Mouse (Mus musculus) small intestine, adult 2 months (tissue): ENCODE measurements around the gene Zhx3. TPM values are rescaled to one million over a fixed set of nuclear protein-coding genes. Genes with fewer than 3 reads are reported as not detected.
A peak's percentile ranks its signal among the peaks of the same experiment; 100 is the strongest.

Experiments used
- H3K27ac ChIP-seq: fragments of 200-500 bp; 2 replicates; pipeline ENCODE4 v1.5.1; 2012; ENCODE audit warnings: low read depth, low read length, control low read depth, inconsistent platforms; ENCODE audit not compliant: insufficient read depth
- H3K27me3 ChIP-seq: fragments of 200-500 bp; 2 replicates; pipeline ENCODE4 v1.6.1; 2012; ENCODE audit warnings: mild to moderate bottlenecking, moderate library complexity, low read length, inconsistent platforms; ENCODE audit not compliant: control insufficient read depth, insufficient read depth
- H3K36me3 ChIP-seq: fragments of 200-500 bp; 2 replicates; pipeline ENCODE4 v1.6.1; 2012; ENCODE audit warnings: mild to moderate bottlenecking, low read length, control low read depth, inconsistent platforms; ENCODE audit not compliant: control insufficient read depth, insufficient read depth
- H3K4me1 ChIP-seq: fragments of 200-500 bp; 2 replicates; pipeline ENCODE4 v1.6.1; 2012; ENCODE audit warnings: low read length, inconsistent platforms, mixed read lengths; ENCODE audit not compliant: control insufficient read depth, insufficient read depth, insufficient read length
- H3K4me3 ChIP-seq: fragments of 200-500 bp; 2 replicates; pipeline ENCODE4 v1.5.1; 2012; ENCODE audit warnings: low read depth, mild to moderate bottlenecking, control low read depth, inconsistent platforms, low read length, moderate library complexity
- CTCF ChIP-seq: fragments of 200-500 bp; IDR thresholded peaks from 2 replicates; pipeline ENCODE4 v1.5.1; 2012; ENCODE audit warnings: low read depth, mild to moderate bottlenecking, control low read depth, inconsistent platforms, low read length, moderate library complexity, mixed read lengths; ENCODE audit not compliant: insufficient replicate concordance, insufficient read length; ENCODE audit errors: extremely low read depth
- POLR2A ChIP-seq: fragments of 200-500 bp; IDR thresholded peaks from 2 replicates; pipeline ENCODE4 v1.6.1; 2012; ENCODE audit warnings: low read depth, mild to moderate bottlenecking, control low read depth, inconsistent platforms, low read length, moderate library complexity
- WGBS: fragments of 180-500 bp; shearing (Covaris S2); methylation state at CpG from one replicate; pipeline ENCODE4 v1.1.7; 2018; 5-methylcytosine and 5-hydroxymethylcytosine counted together
- polyA plus RNA-seq: library from polyadenylated mRNA; depleted of rRNA; stranded (reverse); fragments of >200 nt; gene quantifications from 2 replicates; pipeline ENCODE4 v1.2.3, GENCODE M21; 2012

Zhx3 gene
- polyA plus RNA-seq, 1 experiment: 6.2 TPM

GRCm38 (mm10) chr2:160914656-160915055, 41.9 kb upstream of the Zhx3 start:
- H3K36me3 ChIP-seq: no peaks in the 10 kb centered on the region
- no peak for TF ChIP-seq CTCF
- TF ChIP-seq POLR2A: no peak
- H3K4me1 ChIP-seq: no peaks in the 10 kb centered on the region
- no peak overlapping the region for H3K4me3 ChIP-seq
- WGBS: 71% methylated on average over 9 of the region's 9 CpGs
- H3K27me3 ChIP-seq: peaks cover 17% of the 10 kb centered on the region
- no peak overlapping the region for H3K27ac ChIP-seq

- 3% methylated on average over 46 of the region's 46 CpGs for WGBS
- Histone ChIP-seq H3K4me1 (no peaks in the 10 kb centered on the region), H3K27me3 (peaks cover 17% of the 10 kb centered on the region), H3K4me3 (peak within 1 kb of the TSS; percentile 30), H3K36me3 (no peaks in the 10 kb centered on the region), H3K27ac (no peak within 1 kb of the TSS)
- TF ChIP-seq CTCF (no peak), POLR2A (no peak)
Observed at GRCm38 (mm10) chr2:160912231-160912671, 39.5 kb upstream of the Zhx3 start, which contains the start of gene Emilin3. TSS of gene Emilin3 (minus strand) at chr2:160912328.

GRCm38 (mm10) chr2:160911558-160912201, 38.9 kb upstream of the Zhx3 start:
- Histone ChIP-seq H3K27me3 (peaks cover 17% of the 10 kb centered on the region), H3K27ac (no peak overlapping the region), H3K36me3 (no peaks in the 10 kb centered on the region), H3K4me3 (peak overlapping the region; percentile 30), H3K4me1 (no peaks in the 10 kb centered on the region)
- WGBS: 2% methylated on average over 63 of the region's 64 CpGs
- TF ChIP-seq CTCF (no peak), POLR2A (no peak)

- TF ChIP-seq POLR2A (no peak), CTCF (no peak)
- Histone ChIP-seq H3K4me3 (no peak overlapping the region), H3K4me1 (no peaks in the 10 kb centered on the region), H3K27ac (no peak overlapping the region), H3K27me3 (peaks cover 17% of the 10 kb centered on the region), H3K36me3 (no peaks in the 10 kb centered on the region)
- 70% methylated on average over 5 of the region's 5 CpGs for WGBS
Observed at GRCm38 (mm10) chr2:160910633-160911032, 37.8 kb upstream of the Zhx3 start.

- WGBS: 59% methylated on average over 18 of the region's 18 CpGs
- Histone ChIP-seq H3K4me3 (no peak overlapping the region), H3K27ac (no peak overlapping the region), H3K4me1 (no peaks in the 10 kb centered on the region), H3K27me3 (peaks cover 17% of the 10 kb centered on the region), H3K36me3 (peaks cover 14% of the 10 kb centered on the region)
- no peak for TF ChIP-seq CTCF
- TF ChIP-seq POLR2A: no peak
Observed at GRCm38 (mm10) chr2:160908607-160909006, 35.8 kb upstream of the Zhx3 start.

- no peak overlapping the region for H3K27ac ChIP-seq
- H3K4me1 ChIP-seq: no peaks in the 10 kb centered on the region
- 0 out of 2 replicates have a peak, but pooled peaks cover 3% of the 10 kb centered on the region for H3K27me3 ChIP-seq
- peaks cover 24% of the 10 kb centered on the region for H3K36me3 ChIP-seq
- no peak for TF ChIP-seq CTCF
- TF ChIP-seq POLR2A: no peak
- 86% methylated on average over 5 of the region's 5 CpGs for WGBS
- no peak overlapping the region for H3K4me3 ChIP-seq
Observed at GRCm38 (mm10) chr2:160906101-160906500, 33.3 kb upstream of the Zhx3 start.

- TF ChIP-seq POLR2A (no peak), CTCF (no peak)
- 95% methylated on average over 12 of the region's 12 CpGs for WGBS
Observed at GRCm38 (mm10) chr2:160905301-160905700, 32.5 kb upstream of the Zhx3 start.

GRCm38 (mm10) chr2:160901656-160902412, 29.0 kb upstream of the Zhx3 start:
- no peak overlapping the region for H3K4me3 ChIP-seq
- H3K27me3 ChIP-seq: no peaks in the 10 kb centered on the region
- no peaks in the 10 kb centered on the region for H3K4me1 ChIP-seq
- TF ChIP-seq POLR2A: no peak
- no peak for TF ChIP-seq CTCF
- 81% methylated on average over 7 of the region's 7 CpGs for WGBS
- H3K36me3 ChIP-seq: peaks cover 52% of the 10 kb centered on the region
- H3K27ac ChIP-seq: no peak overlapping the region

More at GRCm38 (mm10) chr2:160905301-160905700, 32.5 kb upstream of the Zhx3 start:
- no peak overlapping the region for H3K27ac ChIP-seq
- no peaks in the 10 kb centered on the region for H3K27me3 ChIP-seq
- peaks cover 28% of the 10 kb centered on the region for H3K36me3 ChIP-seq
- H3K4me1 ChIP-seq: no peaks in the 10 kb centered on the region
- H3K4me3 ChIP-seq: no peak overlapping the region
